Mouse (Mus musculus) left cerebral cortex, adult 9 months (tissue): ENCODE measurements at regions not wholly inside any gene's neighbourhood (a gene's known extent, or its start where the extent isn't known, plus 50 kb on each side); places are given as distances from the start of the nearest gene placed in this dataset.

Experiments used
- DNase-seq, 2 experiments: peaks; one replicate each; pipeline ENCODE4 v3.0.0; 2022; ENCODE audit warnings: low spot score in 2 of 2

- no peak for DNase-seq
These were observed 897.5 kb upstream of the Slc10a2 start for GRCm38 (mm10) chr8:6002612-6003011.

GRCm38 (mm10) chr8:5994846-5995245, 889.7 kb upstream of the Slc10a2 start:
- peak in 1 of 2 experiments; percentile 2 for DNase-seq

GRCm38 (mm10) chr8:5965403-5966015, 860.4 kb upstream of the Slc10a2 start:
- no peak for DNase-seq

- DNase-seq: no peak
These were observed 859.1 kb upstream of the Slc10a2 start for GRCm38 (mm10) chr8:5964299-5964698.

GRCm38 (mm10) chr8:5938057-5938456, 832.9 kb upstream of the Slc10a2 start:
- no peak for DNase-seq

- DNase-seq: no peak
These were observed 813.0 kb upstream of the Slc10a2 start for GRCm38 (mm10) chr8:5918136-5918535.
